Mouse (Mus musculus): ENCODE measurements at regions not wholly inside any gene's neighbourhood (a gene's known extent, or its start where the extent isn't known, plus 50 kb on each side); places are given as distances from the start of the nearest gene placed in this dataset.

GRCm38 (mm10) chr10:9294620-9295019, 380.4 kb downstream of the Samd5 start:
- WGBS (ENCODE audit: insufficient replicate concordance): 66% methylated on average over 2 of the region's 2 CpGs
- no peak for ATAC-seq
- no peak for TF ChIP-seq EP300 (IDR thresholded peaks at IDR 0.05; ENCODE audit: low read depth)

DNA sequence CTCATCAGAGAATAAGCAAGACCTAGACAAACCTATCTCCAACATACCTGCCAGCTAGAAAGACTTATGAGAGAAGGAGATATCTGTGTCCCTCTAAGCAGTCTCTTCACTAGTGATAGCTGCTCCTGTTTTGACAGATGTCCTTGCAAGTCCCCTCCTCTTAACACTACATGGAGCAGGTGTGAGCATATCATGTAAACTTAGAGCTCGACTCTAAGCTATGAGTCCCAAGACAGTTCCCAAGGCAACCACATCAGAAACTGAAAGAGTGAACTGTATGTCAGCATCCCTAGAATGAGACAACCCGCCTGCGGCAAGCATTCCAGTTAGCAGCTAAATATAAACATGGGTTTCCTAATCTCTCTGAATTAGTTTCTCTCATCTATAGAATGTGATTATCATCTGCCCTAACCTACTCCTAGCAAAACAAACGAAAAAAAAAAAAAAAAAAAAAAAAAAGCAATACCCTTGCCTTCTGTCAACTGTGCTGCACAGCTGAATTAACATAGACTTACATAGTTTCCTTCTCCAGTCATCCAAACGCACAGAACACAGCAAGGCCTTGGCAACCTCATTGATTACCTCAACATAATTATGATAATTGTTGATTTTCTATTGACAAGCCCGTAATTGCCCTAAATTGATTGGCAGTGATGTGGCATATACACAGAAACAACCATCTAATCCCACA, 383.4 kb downstream of the Samd5 start:
- 63% methylated on average over 6 of the region's 6 CpGs for WGBS (ENCODE audit: insufficient replicate concordance)
- ATAC-seq (no peak), DNase-seq (no peak)
- no peaks in the 10 kb centered on the region for H3K9me3 ChIP-seq (ENCODE audit: low read length)
- TF ChIP-seq EP300 (IDR thresholded peaks at IDR 0.05; ENCODE audit: low read depth): no peak
- no peak for TF ChIP-seq CTCF (IDR thresholded peaks at IDR 0.05; ENCODE audit: low read depth)
- no peak overlapping the region for H3K4me3 ChIP-seq (ENCODE audit: low read depth, low read length)
- no peaks in the 10 kb centered on the region for H3K36me3 ChIP-seq (replicated peaks; ENCODE audit: insufficient read depth, low read length)
- H3K27me3 ChIP-seq (ENCODE audit: insufficient read depth, low read length): no peaks in the 10 kb centered on the region
- H3K4me2 ChIP-seq (ENCODE audit: low read depth, low read length): no peak overlapping the region
- no peak overlapping the region for H3K9ac ChIP-seq (replicated peaks)
- no peak overlapping the region for H3K27ac ChIP-seq (ENCODE audit: low read depth)
- H3K4me1 ChIP-seq (ENCODE audit: insufficient read depth): no peaks in the 10 kb centered on the region

More at GRCm38 (mm10) chr10:9294620-9295019, 380.4 kb downstream of the Samd5 start:
- Histone ChIP-seq H3K9ac (replicated peaks) (no peak overlapping the region), H3K27ac (ENCODE audit: low read depth) (no peak overlapping the region), H3K4me2 (ENCODE audit: low read depth, low read length) (no peak overlapping the region), H3K9me3 (ENCODE audit: low read length) (no peaks in the 10 kb centered on the region), H3K36me3 (replicated peaks; ENCODE audit: insufficient read depth, low read length) (no peaks in the 10 kb centered on the region), H3K27me3 (ENCODE audit: insufficient read depth, low read length) (no peaks in the 10 kb centered on the region), H3K4me3 (ENCODE audit: low read depth, low read length) (no peak overlapping the region), H3K4me1 (ENCODE audit: insufficient read depth) (no peaks in the 10 kb centered on the region)
- DNase-seq: no peak

DNA sequence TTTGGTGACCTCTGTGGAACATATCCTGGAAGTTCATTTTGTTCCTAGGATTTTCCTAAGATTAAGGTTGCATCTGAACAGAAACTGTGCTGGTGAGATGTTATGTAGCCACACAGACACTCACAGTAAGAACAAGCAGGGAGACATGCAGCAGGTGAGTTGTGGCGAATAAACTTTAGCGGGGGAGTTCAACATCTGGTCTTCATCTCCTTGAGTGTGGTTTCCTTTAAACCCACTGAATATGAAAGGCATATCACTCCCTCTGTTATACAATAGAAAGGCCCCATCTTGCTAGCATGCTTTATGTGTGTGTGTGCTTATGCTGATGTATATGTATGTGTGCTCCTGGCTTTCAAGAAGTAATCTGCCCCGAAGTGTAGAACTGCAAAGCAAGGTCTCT, 387.1 kb upstream of the Sash1 start:
- DNase-seq (no peak), ATAC-seq (no peak)
- Histone ChIP-seq H3K4me3 (ENCODE audit: low read depth, low read length) (no peak overlapping the region), H3K9ac (replicated peaks) (no peak overlapping the region), H3K27ac (ENCODE audit: low read depth) (no peak overlapping the region), H3K36me3 (replicated peaks; ENCODE audit: insufficient read depth, low read length) (no peaks in the 10 kb centered on the region), H3K27me3 (ENCODE audit: insufficient read depth, low read length) (no peaks in the 10 kb centered on the region), H3K4me2 (ENCODE audit: low read depth, low read length) (no peak overlapping the region), H3K4me1 (ENCODE audit: insufficient read depth) (no peaks in the 10 kb centered on the region), H3K9me3 (ENCODE audit: low read length) (no peaks in the 10 kb centered on the region)
- 81% methylated on average over 3 of the region's 3 CpGs for WGBS (ENCODE audit: insufficient replicate concordance)
- TF ChIP-seq EP300 (IDR thresholded peaks at IDR 0.05; ENCODE audit: low read depth): no peak
- TF ChIP-seq CTCF (IDR thresholded peaks at IDR 0.05; ENCODE audit: low read depth): no peak

DNA sequence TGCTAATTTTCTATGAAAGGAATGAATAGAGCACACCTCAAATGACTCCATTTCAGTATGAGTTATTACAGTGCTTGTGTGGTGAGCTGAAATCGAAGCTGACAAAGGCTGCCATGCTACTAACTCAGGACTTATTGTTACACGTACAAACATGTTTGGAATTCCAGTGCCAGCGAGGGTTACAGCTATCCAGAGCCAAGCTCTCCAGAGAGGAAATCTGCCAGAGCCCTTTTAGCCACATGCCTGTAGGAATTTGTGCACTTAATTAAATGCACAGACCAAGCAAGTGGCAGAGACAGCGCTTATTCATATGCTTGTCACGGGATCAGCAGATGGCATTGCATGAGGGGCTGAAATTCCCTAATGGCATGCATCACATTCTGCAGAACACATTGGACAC, 386.4 kb upstream of the Sash1 start:
- no peak for ATAC-seq

DNA sequence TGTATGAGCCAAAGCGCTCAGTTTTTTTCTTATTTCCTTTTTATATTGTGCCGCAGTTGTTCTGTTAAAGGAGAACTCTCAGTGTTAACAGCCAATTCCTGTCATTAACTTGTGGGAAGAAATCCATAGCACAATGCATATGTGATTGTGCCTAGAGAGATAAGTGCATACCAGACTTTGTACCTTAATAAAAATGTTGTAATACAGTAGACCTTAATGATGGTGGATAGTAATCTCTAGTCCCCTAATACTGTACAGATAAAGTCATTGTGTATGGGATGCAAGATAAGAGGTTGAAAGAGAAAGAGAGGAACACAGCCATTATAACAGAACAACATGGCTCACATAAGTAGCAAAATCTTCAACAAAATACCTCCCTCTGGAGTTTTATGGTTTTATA, 379.7 kb upstream of the Sash1 start:
- H3K27me3 ChIP-seq (ENCODE audit: insufficient read depth, low read length): no peaks in the 10 kb centered on the region
- no peaks in the 10 kb centered on the region for H3K36me3 ChIP-seq (replicated peaks; ENCODE audit: insufficient read depth, low read length)
- H3K4me3 ChIP-seq (ENCODE audit: low read depth, low read length): no peak overlapping the region
- 81% methylated on average over 2 of the region's 2 CpGs for WGBS (ENCODE audit: insufficient replicate concordance)
- H3K4me1 ChIP-seq (ENCODE audit: insufficient read depth): no peaks in the 10 kb centered on the region
- no peaks in the 10 kb centered on the region for H3K9me3 ChIP-seq (ENCODE audit: low read length)
- H3K9ac ChIP-seq (replicated peaks): no peak overlapping the region
- H3K27ac ChIP-seq (ENCODE audit: low read depth): no peak overlapping the region
- DNase-seq (no peak), ATAC-seq (no peak)
- no peak overlapping the region for H3K4me2 ChIP-seq (ENCODE audit: low read depth, low read length)
- TF ChIP-seq CTCF (IDR thresholded peaks at IDR 0.05; ENCODE audit: low read depth): no peak
- TF ChIP-seq EP300 (IDR thresholded peaks at IDR 0.05; ENCODE audit: low read depth): no peak

More for the DNA sequence above, 386.4 kb upstream of the Sash1 start:
- Histone ChIP-seq H3K9me3 (ENCODE audit: low read length) (no peaks in the 10 kb centered on the region), H3K36me3 (replicated peaks; ENCODE audit: insufficient read depth, low read length) (no peaks in the 10 kb centered on the region), H3K4me3 (ENCODE audit: low read depth, low read length) (no peak overlapping the region), H3K4me1 (ENCODE audit: insufficient read depth) (no peaks in the 10 kb centered on the region), H3K27ac (ENCODE audit: low read depth) (no peak overlapping the region), H3K4me2 (ENCODE audit: low read depth, low read length) (no peak overlapping the region), H3K27me3 (ENCODE audit: insufficient read depth, low read length) (no peaks in the 10 kb centered on the region), H3K9ac (replicated peaks) (no peak overlapping the region)
- TF ChIP-seq EP300 (IDR thresholded peaks at IDR 0.05; ENCODE audit: low read depth) (no peak), CTCF (IDR thresholded peaks at IDR 0.05; ENCODE audit: low read depth) (no peak)
- no peak for DNase-seq
- 66% methylated on average over 5 of the region's 5 CpGs for WGBS (ENCODE audit: insufficient replicate concordance)

DNA sequence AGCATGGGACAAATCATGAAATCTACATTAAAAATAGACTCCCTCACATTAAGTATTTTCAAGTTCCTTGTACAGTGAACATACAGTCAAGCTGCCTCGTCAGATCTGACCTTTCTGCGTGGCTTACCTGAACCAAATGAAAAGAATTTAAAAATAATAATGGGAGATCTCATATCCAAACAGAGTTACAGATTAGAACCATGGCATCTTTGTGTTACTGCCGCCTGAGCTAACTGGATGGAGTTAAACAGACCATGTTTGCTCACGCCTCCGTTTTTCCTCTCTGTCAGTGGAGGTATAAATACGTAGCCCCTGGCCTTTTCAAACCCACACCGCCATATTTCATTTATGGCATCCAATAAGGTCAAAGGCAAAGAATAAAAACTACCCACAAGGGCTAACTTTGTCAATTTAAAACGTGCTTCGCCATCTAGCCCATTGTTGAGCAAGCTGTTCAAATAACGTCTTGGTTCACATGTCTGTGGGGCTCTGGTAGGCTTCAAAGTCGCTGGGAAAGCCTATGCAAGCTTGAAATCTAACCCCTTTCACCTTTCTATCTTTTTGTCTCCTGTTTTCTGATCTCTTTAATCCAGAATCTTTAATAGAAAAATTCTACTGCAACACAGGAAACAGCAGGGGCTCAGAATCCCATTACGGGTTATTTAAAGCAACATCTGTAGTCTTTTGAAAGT, 378.6 kb upstream of the Sash1 start:
- ATAC-seq: no peak
- Histone ChIP-seq H3K4me1 (ENCODE audit: insufficient read depth) (no peaks in the 10 kb centered on the region), H3K4me3 (ENCODE audit: low read depth, low read length) (no peak overlapping the region), H3K9me3 (ENCODE audit: low read length) (no peaks in the 10 kb centered on the region), H3K36me3 (replicated peaks; ENCODE audit: insufficient read depth, low read length) (no peaks in the 10 kb centered on the region), H3K9ac (replicated peaks) (no peak overlapping the region), H3K27ac (ENCODE audit: low read depth) (no peak overlapping the region), H3K4me2 (ENCODE audit: low read depth, low read length) (no peak overlapping the region), H3K27me3 (ENCODE audit: insufficient read depth, low read length) (no peaks in the 10 kb centered on the region)
- WGBS (ENCODE audit: insufficient replicate concordance): 70% methylated on average over 12 of the region's 12 CpGs
- no peak for DNase-seq
- TF ChIP-seq CTCF (IDR thresholded peaks at IDR 0.05; ENCODE audit: low read depth): no peak
- no peak for TF ChIP-seq EP300 (IDR thresholded peaks at IDR 0.05; ENCODE audit: low read depth)

Data from liver, postnatal 0 days (tissue).